Mouse (Mus musculus) left cerebral cortex, adult 11 months (tissue): ENCODE measurements around the gene Rdh13.
"Not testable (repeated sequence)": the region's sequence is repeated elsewhere in the genome, so short reads cannot be mapped to it uniquely, and the experiment has no call there.

ENCODE experiments used
- DNase-seq: peaks from one replicate; pipeline ENCODE4 v3.0.0; 2022; ENCODE audit warnings: low spot score

Gene Rdh13

DNA sequence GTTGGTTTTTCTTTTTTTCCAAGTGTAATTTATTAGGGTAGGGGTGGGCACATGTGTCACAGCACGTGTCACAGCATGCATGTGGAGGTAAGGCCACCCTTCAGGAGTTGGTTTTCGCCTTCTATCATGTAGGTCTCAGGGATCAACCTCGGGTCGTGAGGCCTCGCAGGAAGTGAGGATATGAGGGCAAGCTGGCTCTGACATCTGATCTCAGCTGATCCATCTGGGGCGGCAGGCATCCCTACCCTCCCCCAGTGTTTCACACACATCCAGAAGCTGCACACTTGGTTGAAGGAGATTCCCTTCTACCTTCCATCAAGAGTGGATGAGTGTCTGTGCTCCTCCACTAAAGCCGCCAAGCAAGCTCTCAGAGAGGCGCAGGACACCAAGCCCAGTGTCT lies 13.4 kb downstream of the Rdh13 start:
- DNase-seq, result no peak

GRCm38 (mm10) chr7:4431548-4431947 lies 13.9 kb downstream of the Rdh13 start:
- DNase-seq, result peak; percentile 38

GRCm38 (mm10) chr7:4430246-4430844 lies 15.1 kb downstream of the Rdh13 start:
- no peak for DNase-seq

DNA sequence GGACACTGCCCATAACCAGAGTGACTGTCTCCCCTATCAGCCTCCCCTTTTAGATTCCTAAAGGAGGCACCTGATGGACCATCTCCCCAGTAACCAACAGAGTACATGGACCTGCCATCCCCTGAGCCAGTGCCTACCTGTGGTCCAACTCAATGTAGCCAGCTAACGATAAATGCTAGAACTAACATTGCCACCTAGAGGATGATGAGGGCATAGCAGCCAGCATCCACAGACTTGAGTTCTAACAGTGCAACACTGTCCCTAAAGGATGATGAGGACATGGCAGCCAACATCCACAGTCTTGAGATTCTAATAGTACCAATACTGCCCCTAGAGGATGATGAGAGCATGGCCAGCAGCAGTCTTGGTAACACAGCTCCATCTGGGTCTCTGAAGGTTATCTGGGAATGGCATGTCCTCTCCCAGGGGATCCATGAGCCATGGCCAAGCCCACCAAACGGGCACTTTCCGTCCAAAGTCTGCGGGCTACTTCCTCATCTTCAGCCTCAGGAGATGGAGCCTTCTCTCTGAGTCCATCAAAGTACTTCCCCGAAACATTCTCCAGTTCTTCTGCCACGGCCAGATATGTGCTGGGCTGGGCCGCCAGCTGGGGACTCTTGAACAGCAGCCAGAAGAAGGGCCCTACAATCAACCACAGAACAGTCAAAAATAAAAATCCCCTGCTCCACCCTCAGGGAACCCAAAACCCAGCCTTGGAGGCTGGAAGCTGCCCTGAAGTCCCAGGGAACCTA lies 18.1 kb downstream of the Rdh13 start:
- peak; percentile 91 for DNase-seq

DNA sequence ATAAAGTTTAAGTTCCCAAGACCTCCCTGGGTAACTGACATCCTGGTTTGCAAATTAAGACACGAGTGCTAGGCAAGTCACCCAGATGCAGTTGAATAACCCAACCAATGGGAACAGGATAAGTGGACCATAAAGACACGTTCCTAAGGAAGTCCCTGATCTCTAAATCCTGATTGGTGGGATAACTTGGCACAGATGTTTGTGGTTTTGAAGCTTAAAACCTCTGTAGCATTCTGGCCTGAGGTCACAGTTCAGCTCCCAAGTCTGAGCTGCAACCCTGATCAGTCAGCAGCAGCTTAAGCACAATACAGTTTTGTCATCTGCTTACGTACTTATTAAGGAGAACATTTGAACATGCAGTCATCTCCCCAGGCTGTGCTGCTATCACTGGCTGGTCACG lies 25.2 kb downstream of the Rdh13 start:
- no peak for DNase-seq

DNA sequence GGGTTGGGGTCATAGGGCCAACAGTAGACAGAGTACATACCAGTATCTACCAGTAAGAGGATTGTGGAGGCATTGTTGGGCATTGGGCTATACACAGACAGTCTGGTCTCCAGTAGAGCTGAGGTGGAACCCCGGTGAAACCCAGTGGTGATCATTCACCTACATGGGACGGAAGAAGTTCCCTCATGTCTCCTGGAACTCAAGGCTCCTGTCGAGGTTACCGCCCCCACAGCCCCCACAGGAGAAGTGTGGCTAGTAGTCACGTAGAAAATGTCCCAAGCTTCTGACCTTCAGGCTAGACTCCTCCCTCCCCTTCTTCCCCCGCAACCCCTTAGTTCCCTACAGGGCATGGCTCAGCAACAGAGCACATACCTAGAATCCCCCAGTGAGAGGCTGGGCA lies 25.8 kb downstream of the Rdh13 start:
- DNase-seq, result no peak

- DNase-seq, result not testable (repeated sequence)
Observed at GRCm38 (mm10) chr7:4412406-4412805, 33.0 kb downstream of the Rdh13 start.

- no peak for DNase-seq
Observed at GRCm38 (mm10) chr7:4397730-4398129, 47.7 kb downstream of the Rdh13 start, which contains the start of gene Gp6. Gp6 (minus strand) TSS chr7:4397744.
